Mouse (Mus musculus): ENCODE results near the gene Usp6nl. TPM values are rescaled to one million over a fixed set of nuclear protein-coding genes. Genes with fewer than 3 reads are reported as not detected.

The Usp6nl gene
- polyA plus RNA-seq, 1 experiment from 2014 or later: 8.9 TPM

GRCm38 (mm10) chr2:6441688-6442087 lies 119.2 kb downstream of the Usp6nl start:
- H3K4me2 ChIP-seq (replicated peaks; ENCODE audit: low read depth): no peak overlapping the region
- no peaks in the 10 kb centered on the region for H3K27me3 ChIP-seq (ENCODE audit: control insufficient read depth, insufficient read depth, low read length)
- no peaks in the 10 kb centered on the region for H3K4me1 ChIP-seq (replicated peaks; ENCODE audit: control insufficient read depth, insufficient read depth)
- H3K4me3 ChIP-seq (ENCODE audit: low read depth, low read length): no peak overlapping the region
- no peak for DNase-seq (ENCODE audit: low spot score)
- no peak for ATAC-seq (ENCODE audit: low FRiP score, low TSS enrichment)
- TF ChIP-seq EP300 (optimal IDR thresholded peaks at IDR 0.05): no peak
- TF ChIP-seq CTCF (IDR thresholded peaks at IDR 0.05; ENCODE audit: low read depth): no peak
- H3K9ac ChIP-seq (ENCODE audit: low read length): no peak overlapping the region
- no peaks in the 10 kb centered on the region for H3K9me3 ChIP-seq (ENCODE audit: control insufficient read depth, low read length)
- 72% methylated on average over 9 of the region's 9 CpGs for WGBS
- peaks cover 18% of the 10 kb centered on the region for H3K36me3 ChIP-seq (ENCODE audit: control insufficient read depth, insufficient read depth, low read length)
- H3K27ac ChIP-seq (replicated peaks): no peak overlapping the region

DNA sequence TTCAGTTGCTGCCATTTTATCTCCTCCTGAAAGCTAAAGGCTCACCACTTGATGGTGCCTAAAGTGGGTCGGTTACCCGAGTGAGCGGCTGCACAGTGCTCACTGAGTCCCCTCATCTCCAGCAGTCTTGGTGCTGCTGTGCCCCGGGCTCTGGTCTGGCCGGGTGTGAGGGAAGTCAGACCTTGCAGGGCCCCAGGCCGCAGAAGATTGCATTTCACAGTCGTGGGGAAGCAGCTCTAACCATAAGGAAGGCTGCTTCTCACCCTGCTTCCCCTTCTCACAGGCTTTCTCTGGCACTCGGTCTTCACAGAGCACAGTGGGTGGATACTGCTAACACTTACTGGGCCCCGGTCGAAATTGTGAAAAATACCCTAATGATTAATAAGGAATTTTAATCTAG lies 119.8 kb downstream of the Usp6nl start:
- TF ChIP-seq CTCF (IDR thresholded peaks at IDR 0.05; ENCODE audit: low read depth) (no peak), EP300 (optimal IDR thresholded peaks at IDR 0.05) (no peak)
- Histone ChIP-seq H3K36me3 (ENCODE audit: control insufficient read depth, insufficient read depth, low read length) (peaks cover 15% of the 10 kb centered on the region), H3K4me2 (replicated peaks; ENCODE audit: low read depth) (no peak overlapping the region), H3K9me3 (ENCODE audit: control insufficient read depth, low read length) (no peaks in the 10 kb centered on the region), H3K4me3 (ENCODE audit: low read depth, low read length) (no peak overlapping the region), H3K27me3 (ENCODE audit: control insufficient read depth, insufficient read depth, low read length) (no peaks in the 10 kb centered on the region), H3K27ac (replicated peaks) (no peak overlapping the region), H3K4me1 (replicated peaks; ENCODE audit: control insufficient read depth, insufficient read depth) (no peaks in the 10 kb centered on the region), H3K9ac (ENCODE audit: low read length) (no peak overlapping the region)
- WGBS: 81% methylated on average over 10 of the region's 10 CpGs
- DNase-seq (ENCODE audit: low spot score): no peak
- no peak for ATAC-seq (ENCODE audit: low FRiP score, low TSS enrichment)

DNA sequence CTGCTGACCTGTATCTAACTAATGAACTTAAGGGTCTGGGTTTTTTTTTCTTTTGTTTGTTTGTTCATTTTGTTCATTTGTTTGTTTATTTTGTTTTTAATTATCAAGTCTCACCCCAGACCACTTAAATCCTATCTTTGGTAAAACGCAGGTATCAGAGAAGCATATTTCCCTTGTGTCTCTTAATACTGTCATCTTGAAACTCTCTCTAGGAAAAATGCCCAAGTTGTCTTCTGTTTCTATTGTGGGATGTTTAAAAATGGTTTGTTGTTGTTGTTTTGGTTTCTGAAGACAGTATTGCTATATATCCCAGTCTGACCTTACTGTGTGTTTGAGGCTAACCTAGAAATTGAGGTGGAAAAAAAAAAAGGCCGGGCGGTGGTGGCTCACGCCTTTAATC lies 121.5 kb downstream of the Usp6nl start:
- 96% methylated on average over 4 of the region's 4 CpGs for WGBS
- H3K9me3 ChIP-seq (ENCODE audit: control insufficient read depth, low read length): no peaks in the 10 kb centered on the region

DNA sequence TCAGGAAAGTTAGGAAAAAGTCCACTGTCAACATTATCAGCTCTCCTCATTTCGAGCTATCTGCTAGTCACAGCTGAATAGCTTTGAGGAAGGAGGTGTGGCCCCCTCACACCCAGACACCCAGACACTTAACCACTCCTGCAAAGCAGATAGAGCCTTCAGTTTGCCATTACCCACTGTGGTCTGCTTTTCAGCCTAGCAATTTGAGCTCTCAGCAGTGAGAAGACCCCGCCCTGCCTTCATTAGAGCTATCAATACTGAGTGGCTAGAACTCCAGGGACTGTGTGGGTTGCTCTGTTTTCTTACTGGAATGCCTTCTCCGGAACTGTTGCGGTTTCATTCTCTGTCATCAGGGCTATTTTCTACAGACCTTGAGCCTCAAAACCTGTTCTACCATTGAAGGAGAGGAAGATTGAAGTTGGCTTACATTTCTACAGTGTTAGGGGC lies 122.3 kb downstream of the Usp6nl start:
- Histone ChIP-seq H3K9me3 (ENCODE audit: control insufficient read depth, low read length) (no peaks in the 10 kb centered on the region), H3K36me3 (ENCODE audit: control insufficient read depth, insufficient read depth, low read length) (peaks cover 15% of the 10 kb centered on the region), H3K4me3 (ENCODE audit: low read depth, low read length) (no peak overlapping the region), H3K27me3 (ENCODE audit: control insufficient read depth, insufficient read depth, low read length) (no peaks in the 10 kb centered on the region), H3K4me2 (replicated peaks; ENCODE audit: low read depth) (no peak overlapping the region), H3K9ac (ENCODE audit: low read length) (no peak overlapping the region), H3K4me1 (replicated peaks; ENCODE audit: control insufficient read depth, insufficient read depth) (no peaks in the 10 kb centered on the region), H3K27ac (replicated peaks) (no peak overlapping the region)
- 76% methylated on average over 4 of the region's 4 CpGs for WGBS
- no peak for DNase-seq (ENCODE audit: low spot score)
- ATAC-seq (ENCODE audit: low FRiP score, low TSS enrichment): no peak
- no peak for TF ChIP-seq CTCF (IDR thresholded peaks at IDR 0.05; ENCODE audit: low read depth)
- TF ChIP-seq EP300 (optimal IDR thresholded peaks at IDR 0.05): no peak

More for the DNA sequence above, 121.5 kb downstream of the Usp6nl start:
- H3K4me3 ChIP-seq (ENCODE audit: low read depth, low read length): no peak overlapping the region
- no peak overlapping the region for H3K9ac ChIP-seq (ENCODE audit: low read length)
- H3K36me3 ChIP-seq (ENCODE audit: control insufficient read depth, insufficient read depth, low read length): peaks cover 15% of the 10 kb centered on the region
- no peaks in the 10 kb centered on the region for H3K27me3 ChIP-seq (ENCODE audit: control insufficient read depth, insufficient read depth, low read length)
- H3K4me2 ChIP-seq (replicated peaks; ENCODE audit: low read depth): no peak overlapping the region
- TF ChIP-seq CTCF (IDR thresholded peaks at IDR 0.05; ENCODE audit: low read depth): no peak
- TF ChIP-seq EP300 (optimal IDR thresholded peaks at IDR 0.05): no peak
- no peak for ATAC-seq (ENCODE audit: low FRiP score, low TSS enrichment)
- no peak overlapping the region for H3K27ac ChIP-seq (replicated peaks)
- no peaks in the 10 kb centered on the region for H3K4me1 ChIP-seq (replicated peaks; ENCODE audit: control insufficient read depth, insufficient read depth)
- DNase-seq (ENCODE audit: low spot score): no peak

DNA sequence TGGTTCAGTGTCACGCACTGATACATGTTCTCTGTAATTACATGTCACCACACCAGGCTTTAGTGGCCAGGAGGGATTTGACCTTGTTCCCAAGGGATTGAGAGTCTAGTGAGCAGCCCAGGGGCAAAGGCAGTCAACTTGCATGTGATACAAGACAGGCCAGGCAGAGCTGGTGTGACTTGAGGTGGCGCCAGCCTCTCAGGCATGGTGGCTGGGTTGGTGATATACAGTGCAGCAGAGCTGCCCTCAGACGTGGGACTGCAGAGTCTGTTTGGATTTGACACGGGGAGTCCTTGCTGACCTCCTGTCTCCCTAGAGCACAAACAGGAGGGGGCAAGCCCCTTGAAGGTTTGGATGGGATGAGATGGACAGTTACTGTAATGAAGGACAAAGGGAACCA lies 123.4 kb downstream of the Usp6nl start:
- TF ChIP-seq CTCF (IDR thresholded peaks at IDR 0.05; ENCODE audit: low read depth) (no peak; the same call in 1 of the 2 replicates), EP300 (optimal IDR thresholded peaks at IDR 0.05) (no peak)
- no peak overlapping the region for H3K9ac ChIP-seq (ENCODE audit: low read length)
- H3K36me3 ChIP-seq (ENCODE audit: control insufficient read depth, insufficient read depth, low read length): peaks cover 9% of the 10 kb centered on the region
- no peaks in the 10 kb centered on the region for H3K4me1 ChIP-seq (replicated peaks; ENCODE audit: control insufficient read depth, insufficient read depth)
- no peaks in the 10 kb centered on the region for H3K27me3 ChIP-seq (ENCODE audit: control insufficient read depth, insufficient read depth, low read length)
- DNase-seq (ENCODE audit: low spot score) (no peak), ATAC-seq (ENCODE audit: low FRiP score, low TSS enrichment) (no peak)
- H3K27ac ChIP-seq (replicated peaks): no peak overlapping the region
- H3K4me3 ChIP-seq (ENCODE audit: low read depth, low read length): no peak overlapping the region
- no peak overlapping the region for H3K4me2 ChIP-seq (replicated peaks; ENCODE audit: low read depth)
- H3K9me3 ChIP-seq (ENCODE audit: control insufficient read depth, low read length): no peaks in the 10 kb centered on the region
- 75% methylated on average over 4 of the region's 4 CpGs for WGBS

DNA sequence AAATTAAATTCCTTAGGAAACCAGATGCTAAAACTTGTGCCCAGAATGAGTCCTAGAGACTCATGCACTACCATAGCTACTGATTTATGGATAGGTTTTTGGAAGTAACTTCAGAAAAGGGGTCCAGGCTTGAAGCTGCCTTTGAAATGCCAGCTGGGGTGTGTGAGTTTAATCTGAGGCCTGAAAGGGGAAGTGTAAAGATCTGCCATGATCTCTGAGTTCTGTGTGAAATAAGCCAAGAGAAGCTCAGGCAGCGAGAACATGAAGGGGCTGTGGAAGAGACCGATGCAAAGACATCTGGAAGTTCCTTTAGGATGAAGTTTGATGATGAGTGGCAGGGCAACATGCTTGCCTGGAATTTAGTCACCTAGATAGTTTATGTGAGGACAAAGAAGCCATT lies 126.4 kb downstream of the Usp6nl start:
- DNase-seq (ENCODE audit: low spot score) (no peak), ATAC-seq (ENCODE audit: low FRiP score, low TSS enrichment) (no peak)
- Histone ChIP-seq H3K36me3 (ENCODE audit: control insufficient read depth, insufficient read depth, low read length) (no peaks in the 10 kb centered on the region), H3K4me1 (replicated peaks; ENCODE audit: control insufficient read depth, insufficient read depth) (no peaks in the 10 kb centered on the region), H3K27ac (replicated peaks) (no peak overlapping the region), H3K27me3 (ENCODE audit: control insufficient read depth, insufficient read depth, low read length) (no peaks in the 10 kb centered on the region), H3K9me3 (ENCODE audit: control insufficient read depth, low read length) (no peaks in the 10 kb centered on the region), H3K4me2 (replicated peaks; ENCODE audit: low read depth) (no peak overlapping the region), H3K4me3 (ENCODE audit: low read depth, low read length) (no peak overlapping the region), H3K9ac (ENCODE audit: low read length) (no peak overlapping the region)
- WGBS: 76% methylated on average over 2 of the region's 2 CpGs
- no peak for TF ChIP-seq EP300 (optimal IDR thresholded peaks at IDR 0.05)
- TF ChIP-seq CTCF (IDR thresholded peaks at IDR 0.05; ENCODE audit: low read depth): no peak

Measured in stomach, postnatal 0 days (tissue).